Mouse (Mus musculus): ENCODE measurements around the gene Esyt3. TPM values are rescaled to one million over a fixed set of nuclear protein-coding genes. Genes with fewer than 3 reads are reported as not detected.

The Esyt3 gene
- polyA plus RNA-seq, 1 experiment from 2014 or later = 0.46 TPM

- H3K27ac ChIP-seq = no peak overlapping the region
- H3K36me3 ChIP-seq = no peaks in the 10 kb centered on the region
- H3K4me1 ChIP-seq = no peaks in the 10 kb centered on the region
- 63% methylated on average over 8 of the region's 8 CpGs for WGBS
- no peak overlapping the region for H3K9ac ChIP-seq
- no peaks in the 10 kb centered on the region for H3K9me3 ChIP-seq
- no peaks in the 10 kb centered on the region for H3K27me3 ChIP-seq
- no peak overlapping the region for H3K4me2 ChIP-seq (replicated peaks)
- no peak for ATAC-seq (ENCODE audit: insufficient number of reproducible peaks, insufficient read depth, low FRiP score, low TSS enrichment)
- H3K4me3 ChIP-seq = no peak overlapping the region
Observed at GRCm38 (mm10) chr9:99319343-99319951, 38.9 kb downstream of the Esyt3 start.

DNA sequence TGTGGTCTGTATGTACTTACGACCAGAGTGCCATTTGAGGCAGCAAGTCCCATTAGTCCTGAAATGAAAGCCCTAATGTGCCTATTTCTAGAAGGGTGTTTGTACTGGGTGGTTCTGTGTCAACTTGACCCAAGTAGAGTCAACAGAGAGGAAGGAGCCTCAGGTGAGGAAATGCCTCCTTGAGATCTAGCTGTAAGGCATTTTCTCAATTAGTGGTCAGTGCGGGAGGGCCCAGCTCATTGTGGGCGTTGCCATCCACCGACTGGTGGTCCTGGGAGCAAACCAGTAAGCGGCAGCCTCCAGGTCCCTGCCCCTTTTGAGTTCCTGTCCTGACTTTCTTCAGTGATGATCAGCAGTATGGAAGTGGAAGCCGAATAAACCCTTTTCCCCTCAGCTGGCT is 52.1 kb downstream of the Esyt3 start:
- Histone ChIP-seq H3K4me3 (no peak overlapping the region), H3K4me2 (replicated peaks) (no peak overlapping the region), H3K27ac (no peak overlapping the region), H3K9ac (no peak overlapping the region), H3K27me3 (no peaks in the 10 kb centered on the region), H3K36me3 (peaks cover 25% of the 10 kb centered on the region), H3K4me1 (no peaks in the 10 kb centered on the region), H3K9me3 (no peaks in the 10 kb centered on the region)
- no peak for ATAC-seq (ENCODE audit: insufficient number of reproducible peaks, insufficient read depth, low FRiP score, low TSS enrichment)
- 83% methylated on average over 6 of the region's 6 CpGs for WGBS

GRCm38 (mm10) chr9:99304296-99304695 is 54.1 kb downstream of the Esyt3 start:
- no peak overlapping the region for H3K9ac ChIP-seq
- no peak for ATAC-seq (ENCODE audit: insufficient number of reproducible peaks, insufficient read depth, low FRiP score, low TSS enrichment)
- no peak overlapping the region for H3K27ac ChIP-seq
- no peaks in the 10 kb centered on the region for H3K27me3 ChIP-seq
- H3K4me2 ChIP-seq (replicated peaks) = no peak overlapping the region
- 80% methylated on average over 5 of the region's 5 CpGs for WGBS
- H3K4me1 ChIP-seq = no peaks in the 10 kb centered on the region
- peaks cover 24% of the 10 kb centered on the region for H3K36me3 ChIP-seq
- no peak overlapping the region for H3K4me3 ChIP-seq
- no peaks in the 10 kb centered on the region for H3K9me3 ChIP-seq

Other genes starting within 250 kb of the Esyt3 start
- 2.0 and 2.5 TPM in 2 replicates for gene Pik3cb, start 217.9 kb downstream of the Esyt3 start, polyA plus RNA-seq (2016; fragmentation: Nextera tagmentation; extraction: Ambion mirVana)
- gene Faiml, start 121.3 kb downstream of the Esyt3 start, polyA plus RNA-seq (2016; fragmentation: Nextera tagmentation; extraction: Ambion mirVana) = not detected in 2 replicates
- gene Cep70, start 115.2 kb downstream of the Esyt3 start, polyA plus RNA-seq (2016; fragmentation: Nextera tagmentation; extraction: Ambion mirVana) = 49.1 and 51.4 TPM in 2 replicates
- 20.5 and 25.7 TPM in 2 replicates for gene Mras, start 78.8 kb upstream of the Esyt3 start, polyA plus RNA-seq (2016; fragmentation: Nextera tagmentation; extraction: Ambion mirVana)
- gene Nme9, start 92.9 kb upstream of the Esyt3 start, polyA plus RNA-seq (2016; fragmentation: Nextera tagmentation; extraction: Ambion mirVana) = not detected in 2 replicates
- 25.1 and 25.8 TPM in 2 replicates for gene Armc8, start 210.3 kb upstream of the Esyt3 start, polyA plus RNA-seq (2016; fragmentation: Nextera tagmentation; extraction: Ambion mirVana)
- 30.6 and 34.2 TPM in 2 replicates for gene Dbr1, start 217.2 kb upstream of the Esyt3 start, polyA plus RNA-seq (2016; fragmentation: Nextera tagmentation; extraction: Ambion mirVana)

Data from embryonic facial prominence, embryonic 12.5 days (tissue).